Mouse (Mus musculus) CH12.LX (cell line): ENCODE data around the gene Etl4. TPM values are rescaled to one million over a fixed set of nuclear protein-coding genes. Genes with fewer than 3 reads are reported as not detected.

Experiments used
- DNase-seq: peaks from one replicate; pipeline ENCODE4 v3.0.0-alpha.2; 2013; ENCODE audit errors: extremely low read depth
- H3K27ac ChIP-seq: 2 replicates; pipeline ENCODE4 v1.5.1; 2012; ENCODE audit warnings: low read depth, mild to moderate bottlenecking, control low read depth, moderate library complexity; ENCODE audit not compliant: insufficient read depth
- H3K27me3 ChIP-seq: replicated peaks from 2 replicates; pipeline ENCODE3; 2012; ENCODE audit warnings: inconsistent platforms
- H3K36me3 ChIP-seq, 2 experiments: replicated peaks in 1 of 2; 2 replicates each; pipeline versions ENCODE3 to v1.6.1; 2012; ENCODE audit warnings: inconsistent platforms in 1 of 2, low read length in 1 of 2, mild to moderate bottlenecking in 1 of 2, mixed read lengths in 1 of 2, moderate library complexity in 1 of 2; ENCODE audit not compliant: control insufficient read depth in 1 of 2, insufficient read depth in 1 of 2
- H3K4me1 ChIP-seq, 2 experiments: 2 replicates each; pipeline ENCODE4 v1.6.1; 2012; ENCODE audit warnings: inconsistent platforms in 1 of 2, moderate library complexity in 1 of 2; ENCODE audit not compliant: insufficient read depth in 2 of 2, control insufficient read depth in 1 of 2
- H3K4me2 ChIP-seq: 2 replicates; pipeline ENCODE4 v1.6.1; 2012; ENCODE audit warnings: low read depth, mild to moderate bottlenecking, control low read depth; ENCODE audit not compliant: poor library complexity, insufficient read depth, severe bottlenecking
- H3K4me3 ChIP-seq, 3 experiments: fragments of 150-350 bp in 1 of 3; sonication (generic) in 1 of 3; replicated peaks in 1 of 3; 2 replicates each; pipeline versions ENCODE3 to v1.5.1; 2011 to 2012; ENCODE audit warnings: low read depth in 2 of 3, low read length in 2 of 3, mild to moderate bottlenecking in 2 of 3, moderate library complexity in 2 of 3, control low read depth in 1 of 3, improper control_type of control experiment in 1 of 3, inconsistent platforms in 1 of 3, mixed read lengths in 1 of 3; ENCODE audit not compliant: poor library complexity in 1 of 3
- H3K79me2 ChIP-seq: replicated peaks from 2 replicates; pipeline ENCODE4 v1.6.1; 2012; ENCODE audit warnings: mild to moderate bottlenecking, moderate library complexity; ENCODE audit not compliant: control insufficient read depth, poor library complexity, insufficient read depth, severe bottlenecking; ENCODE audit errors: extremely low read depth
- H3K9ac ChIP-seq: 2 replicates; pipeline ENCODE4 v1.6.1; 2012; ENCODE audit warnings: low read depth, mild to moderate bottlenecking, control low read depth, moderate library complexity; ENCODE audit not compliant: insufficient read depth
- H3K9me3 ChIP-seq: replicated peaks from 2 replicates; pipeline ENCODE3; 2012; ENCODE audit warnings: low read length, inconsistent platforms, mixed read lengths
- CHD2 ChIP-seq: IDR thresholded peaks from 2 replicates; pipeline ENCODE4 v1.6.1; 2011; ENCODE audit warnings: low read length, improper control_type of control experiment
- CTCF ChIP-seq, 2 experiments: IDR thresholded peaks in 1 of 2; conservative IDR thresholded peaks in 1 of 2; 2 replicates each; pipeline ENCODE4 v1.5.1; 2011 to 2012; ENCODE audit warnings: low read depth in 2 of 2, low read length in 2 of 2, improper control_type of control experiment in 1 of 2, inconsistent platforms in 1 of 2, mild to moderate bottlenecking in 1 of 2, moderate library complexity in 1 of 2
- E2F4 ChIP-seq: IDR thresholded peaks from 2 replicates; pipeline ENCODE4 v1.6.1; 2011; ENCODE audit warnings: low read depth, low read length, improper control_type of control experiment; ENCODE audit not compliant: insufficient replicate concordance
- ELF1 ChIP-seq: IDR thresholded peaks from 2 replicates; pipeline ENCODE4 v1.6.1; 2014; ENCODE audit warnings: low read depth, mild to moderate bottlenecking, inconsistent platforms, low read length, improper control_type of control experiment
- IRF4 ChIP-seq: IDR thresholded peaks from 2 replicates; pipeline ENCODE4 v1.6.1; 2014; ENCODE audit warnings: low read depth, mild to moderate bottlenecking, inconsistent platforms, low read length, improper control_type of control experiment
- JUN ChIP-seq: IDR thresholded peaks from 2 replicates; pipeline ENCODE4 v1.6.1; 2011; ENCODE audit warnings: low read depth, mild to moderate bottlenecking, low read length, improper control_type of control experiment, moderate library complexity; ENCODE audit not compliant: insufficient read depth
- MAZ ChIP-seq: IDR thresholded peaks from 2 replicates; pipeline ENCODE4 v1.6.1; 2012; ENCODE audit warnings: low read depth, mild to moderate bottlenecking, inconsistent platforms, low read length, improper control_type of control experiment, moderate library complexity
- MEF2A ChIP-seq: IDR thresholded peaks from 2 replicates; pipeline ENCODE4 v1.6.1; 2014; ENCODE audit warnings: low read depth, mild to moderate bottlenecking, inconsistent platforms, low read length, improper control_type of control experiment, borderline replicate concordance
- MXI1 ChIP-seq: IDR thresholded peaks from 2 replicates; pipeline ENCODE4 v1.6.1; 2011; ENCODE audit warnings: mild to moderate bottlenecking, low read depth, low read length, improper control_type of control experiment
- NELFE ChIP-seq: IDR thresholded peaks from 2 replicates; pipeline ENCODE4 v1.6.1; 2011; ENCODE audit warnings: low read depth, low read length, improper control_type of control experiment
- NRF1 ChIP-seq: IDR thresholded peaks from 2 replicates; pipeline ENCODE4 v1.6.1; 2014; ENCODE audit warnings: low read depth, mild to moderate bottlenecking, inconsistent platforms, low read length, improper control_type of control experiment, moderate library complexity
- PAX5 ChIP-seq: IDR thresholded peaks from 2 replicates; pipeline ENCODE4 v1.6.1; 2012; ENCODE audit warnings: low read length, inconsistent platforms, mixed read lengths
- POLR2A ChIP-seq: IDR thresholded peaks from 2 replicates; pipeline ENCODE4 v1.6.1; 2011; ENCODE audit warnings: low read depth, mild to moderate bottlenecking, improper control_type of control experiment, low read length
- POLR2AphosphoS2 ChIP-seq: IDR thresholded peaks from 2 replicates; pipeline ENCODE4 v1.6.1; 2011; ENCODE audit warnings: low read depth, low read length, improper control_type of control experiment
- RAD21 ChIP-seq: IDR thresholded peaks from 2 replicates; pipeline ENCODE4 v1.6.1; 2011; ENCODE audit warnings: low read depth, mild to moderate bottlenecking, low read length, improper control_type of control experiment, moderate library complexity
- SIN3A ChIP-seq: IDR thresholded peaks from 2 replicates; pipeline ENCODE4 v1.6.1; 2012; ENCODE audit warnings: low read length, improper control_type of control experiment, inconsistent platforms
- TCF12 ChIP-seq: IDR thresholded peaks from 2 replicates; pipeline ENCODE4 v1.6.1; 2014; ENCODE audit warnings: low read depth, mild to moderate bottlenecking, inconsistent platforms, low read length, improper control_type of control experiment
- ZKSCAN1 ChIP-seq: IDR thresholded peaks from 2 replicates; pipeline ENCODE4 v1.6.1; 2012; ENCODE audit warnings: low read depth, inconsistent platforms, low read length, improper control_type of control experiment, borderline replicate concordance
- dilution Hi-C: fragments of 300-500 bp; cut with MboI; formaldehyde crosslinking; loops from 2 replicates; pipeline ENCODE4 v1.14.3; 2020; ENCODE audit warnings: low sequenced_read_pairs; ENCODE audit not compliant: extremely low pct_unique_long_range_greater_than_20kb, extremely low pct_ligation_motif_present
- in situ Hi-C: fragments of 300-500 bp; cut with MboI; formaldehyde crosslinking; loops from 3 replicates; pipeline ENCODE4 v1.14.3; 2019; ENCODE audit warnings: low sequenced_read_pairs, low pct_ligation_motif_present, low pct_unique_long_range_greater_than_20kb, mixed read lengths
- polyA plus RNA-seq: library from polyadenylated mRNA; unstranded; fragments of >175 nt; gene quantifications from 2 replicates; pipeline ENCODE4 v1.2.1, GENCODE M21; 2012; ENCODE audit warnings: low read depth; ENCODE audit not compliant: insufficient read length
- total RNA-seq, 2 experiments: library from RNA; depleted of rRNA; stranded (reverse); fragments of 300-350 nt in 1 of 2; fragments of >200 nt in 1 of 2; gene quantifications; 2 replicates each; pipeline ENCODE4 v1.2.3; 2012 to 2014

The Etl4 gene
- total and polyA plus RNA-seq, 3 experiments = 7.2 to 18.6 (median 11.7) TPM

- no peak overlapping the region for H3K9ac ChIP-seq
- DNase-seq = no peak
- no peak overlapping the region for H3K27ac ChIP-seq
- H3K4me2 ChIP-seq = no peak overlapping the region
- peaks cover 23 to 60% of the 10 kb centered on the region in 2 experiments for H3K36me3 ChIP-seq
- no peak overlapping the region for H3K4me3 ChIP-seq
- in situ Hi-C loops (no loop called here), dilution Hi-C loops (no loop called here)
- H3K4me1 ChIP-seq = peaks cover 0 to 17% of the 10 kb centered on the region in 2 experiments; a peak in 2 of 4 replicates
- H3K27me3 ChIP-seq = no peaks in the 10 kb centered on the region
- TF ChIP-seq MEF2A = no peak
- no peak for TF ChIP-seq MXI1
- no peak for TF ChIP-seq ELF1
- no peak for TF ChIP-seq CHD2
- TF ChIP-seq NELFE = no peak
- no peak for TF ChIP-seq IRF4
- TF ChIP-seq POLR2AphosphoS2 = no peak
- TF ChIP-seq NRF1 = no peak
- no peak for TF ChIP-seq POLR2A
- TF ChIP-seq E2F4 = no peak
- no peak for TF ChIP-seq CTCF (conservative IDR thresholded peaks at IDR 0.05 in 1 of 2, IDR thresholded peaks at IDR 0.05 in 1 of 2; ENCODE audit: low read depth in 2 of 2, low read length in 2 of 2)
- TF ChIP-seq ZKSCAN1 = no peak
- no peak for TF ChIP-seq PAX5
- H3K79me2 ChIP-seq = no peaks in the 10 kb centered on the region
- no peaks in the 10 kb centered on the region for H3K9me3 ChIP-seq
Measured at GRCm38 (mm10) chr2:20770171-20770570, 860.6 kb downstream of the Etl4 start.

GRCm38 (mm10) chr2:20774462-20774861 is 864.9 kb downstream of the Etl4 start:
- H3K27me3 ChIP-seq = no peaks in the 10 kb centered on the region
- in situ Hi-C loops (no loop called here), dilution Hi-C loops (no loop called here)
- H3K9me3 ChIP-seq = no peaks in the 10 kb centered on the region
- H3K79me2 ChIP-seq = no peaks in the 10 kb centered on the region
- peaks cover 0 to 20% of the 10 kb centered on the region in 2 experiments; a peak in 2 of 4 replicates for H3K4me1 ChIP-seq
- no peak for DNase-seq
- H3K9ac ChIP-seq = no peak overlapping the region
- TF ChIP-seq RAD21 (no peak), SIN3A (no peak), TCF12 (no peak), MAZ (no peak), E2F4 (no peak), JUN (no peak)
- H3K4me3 ChIP-seq = no peak overlapping the region
- H3K27ac ChIP-seq = no peak overlapping the region
- H3K36me3 ChIP-seq = peaks cover 9 to 46% of the 10 kb centered on the region in 2 experiments
- H3K4me2 ChIP-seq = no peak overlapping the region
